Mouse (Mus musculus) B cell, adult 62 days (primary cell): Measurements from ENCODE around the gene Tia1. TPM values are rescaled to one million over a fixed set of nuclear protein-coding genes. Genes with fewer than 3 reads are reported as not detected.

Source experiments
- total RNA-seq: library from RNA; stranded (reverse); gene quantifications from 4 replicates; pipeline ENCODE4 v1.2.4, GENCODE M21; 2023

The Tia1 gene
- total RNA-seq, result 105 to 118 TPM (median 115 TPM) in 4 replicates

GRCm38 (mm10) chr6:86404100-86404861, at the start of gene Tia1:
Tia1 (plus strand) TSS chr6:86404219.

GRCm38 (mm10) chr6:86365371-86366124, 38.5 kb upstream of the Tia1 start, which contains the start of gene Fam136a:
Fam136a (plus strand) TSS chr6:86365646.

GRCm38 (mm10) chr6:86370764-86371339, 33.2 kb upstream of the Tia1 start, which contains the start of gene Snrpg:
Snrpg (plus strand) TSS chr6:86371304.

GRCm38 (mm10) chr6:86396581-86397256, 7.3 kb upstream of the Tia1 start, which contains the start of gene Pcyox1:
Pcyox1 (minus strand) TSS chr6:86397154.

GRCm38 (mm10) chr6:86426358-86426757, 22.3 kb downstream of the Tia1 start, which contains the start of gene Gm44790:
Gm44790 (plus strand) TSS chr6:86426658.

GRCm38 (mm10) chr6:86438272-86439118, 34.5 kb downstream of the Tia1 start, which contains the start of gene C87436:
C87436 (plus strand) TSS chr6:86438374.

Other genes starting within 250 kb of the Tia1 start
- 1.4 to 2.6 TPM (median 2.3 TPM) in 4 replicates for gene Tgfa, start 209.0 kb upstream of the Tia1 start, total RNA-seq
- 18.8 to 21.8 TPM (median 20.8 TPM) in 4 replicates for gene Fam136a, start 38.6 kb upstream of the Tia1 start, total RNA-seq
- 196 to 230 TPM (median 218 TPM) in 4 replicates for gene Snrpg, start 32.9 kb upstream of the Tia1 start, total RNA-seq
- gene Pcyox1, start 7.1 kb upstream of the Tia1 start, total RNA-seq, result 10.1 to 19.0 TPM (median 11.2 TPM) in 4 replicates
- 1.3 to 3.8 TPM in 2 of 4 replicates, not detected in the others for gene Gm44790, start 22.4 kb downstream of the Tia1 start, total RNA-seq
- 50.1 to 61.7 TPM (median 57.0 TPM) in 4 replicates for gene C87436, start 34.2 kb downstream of the Tia1 start, total RNA-seq
- gene Pcbp1, start 122.1 kb downstream of the Tia1 start, total RNA-seq, result 197 to 202 TPM (median 201 TPM) in 4 replicates
- gene Asprv1, start 223.9 kb downstream of the Tia1 start, total RNA-seq, result not detected in 4 replicates